Mouse (Mus musculus) cerebellum, adult 11-12 months (tissue): ENCODE measurements at regions not wholly inside any gene's neighbourhood (a gene's known extent, or its start where the extent isn't known, plus 50 kb on each side); places are given as distances from the start of the nearest gene placed in this dataset.

ENCODE experiments used
- DNase-seq: peaks from one replicate; pipeline ENCODE4 v3.0.0; 2022

DNA sequence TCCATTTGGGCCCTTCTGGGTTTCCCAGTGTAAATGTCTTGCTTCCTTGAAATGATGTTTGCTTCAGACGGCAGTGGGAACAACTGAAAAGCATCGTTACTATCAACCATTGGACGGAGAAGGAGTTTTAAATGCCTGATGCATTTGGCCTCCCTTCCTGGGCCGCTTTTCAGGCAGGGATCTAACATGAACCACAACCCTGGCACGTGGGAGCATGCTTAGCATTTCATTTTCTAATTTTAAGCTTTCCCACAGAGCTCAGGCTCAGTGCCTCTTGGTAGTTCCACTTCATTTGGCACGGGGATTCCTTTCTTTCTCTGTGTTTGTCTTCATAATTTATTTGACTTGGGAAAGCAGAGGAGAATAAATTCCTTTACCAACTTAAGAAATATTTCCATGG, 406.6 kb upstream of the Nbea start:
- DNase-seq: no peak

- no peak for DNase-seq
These were observed 391.9 kb upstream of the Nbea start for GRCm38 (mm10) chr3:56575422-56575821.

- no peak for DNase-seq
These were observed 352.7 kb upstream of the Nbea start for GRCm38 (mm10) chr3:56536178-56536577.

DNA sequence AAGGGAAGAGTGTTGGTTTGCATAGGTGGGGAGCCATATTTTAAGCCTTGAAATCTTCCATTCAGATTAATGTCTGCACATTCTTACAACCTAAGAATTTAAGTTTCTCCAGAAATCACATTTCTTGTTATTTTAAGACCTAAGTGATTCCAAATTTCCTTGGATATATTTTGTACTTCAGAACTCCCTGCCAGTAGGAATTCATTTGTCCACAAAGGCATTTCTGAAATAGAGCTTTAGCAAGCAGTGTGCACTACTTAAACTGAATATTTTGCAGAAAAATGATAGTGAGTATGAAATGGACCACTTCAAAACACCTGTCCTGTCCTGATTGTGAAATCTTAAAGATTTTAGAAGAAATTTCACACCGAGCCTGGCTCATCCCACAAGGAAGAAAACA, 320.9 kb upstream of the Nbea start:
- no peak for DNase-seq

- DNase-seq: no peak
These were observed 315.8 kb upstream of the Nbea start for GRCm38 (mm10) chr3:56499301-56499700.

GRCm38 (mm10) chr3:56493937-56494336, 310.4 kb upstream of the Nbea start:
- no peak for DNase-seq

DNA sequence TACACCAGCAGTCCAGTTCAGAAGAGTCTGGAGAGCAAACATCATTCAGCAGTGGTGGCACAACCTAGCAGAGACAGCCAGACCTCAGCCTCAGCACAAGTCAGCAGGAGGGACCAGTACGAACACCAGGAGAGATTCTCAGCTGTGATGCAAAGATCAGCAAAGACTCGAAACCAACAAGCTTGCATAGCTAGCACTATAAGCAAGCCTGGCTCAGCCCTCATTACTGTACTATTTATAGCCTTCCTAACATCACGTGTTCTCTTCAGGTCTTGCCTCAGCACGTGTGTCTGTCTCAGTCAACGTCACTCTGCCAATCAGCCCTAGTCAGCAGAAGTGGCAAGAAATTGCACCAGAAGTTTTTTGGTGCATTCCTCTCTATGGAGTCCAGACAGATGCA, 305.7 kb upstream of the Nbea start:
- no peak for DNase-seq

DNA sequence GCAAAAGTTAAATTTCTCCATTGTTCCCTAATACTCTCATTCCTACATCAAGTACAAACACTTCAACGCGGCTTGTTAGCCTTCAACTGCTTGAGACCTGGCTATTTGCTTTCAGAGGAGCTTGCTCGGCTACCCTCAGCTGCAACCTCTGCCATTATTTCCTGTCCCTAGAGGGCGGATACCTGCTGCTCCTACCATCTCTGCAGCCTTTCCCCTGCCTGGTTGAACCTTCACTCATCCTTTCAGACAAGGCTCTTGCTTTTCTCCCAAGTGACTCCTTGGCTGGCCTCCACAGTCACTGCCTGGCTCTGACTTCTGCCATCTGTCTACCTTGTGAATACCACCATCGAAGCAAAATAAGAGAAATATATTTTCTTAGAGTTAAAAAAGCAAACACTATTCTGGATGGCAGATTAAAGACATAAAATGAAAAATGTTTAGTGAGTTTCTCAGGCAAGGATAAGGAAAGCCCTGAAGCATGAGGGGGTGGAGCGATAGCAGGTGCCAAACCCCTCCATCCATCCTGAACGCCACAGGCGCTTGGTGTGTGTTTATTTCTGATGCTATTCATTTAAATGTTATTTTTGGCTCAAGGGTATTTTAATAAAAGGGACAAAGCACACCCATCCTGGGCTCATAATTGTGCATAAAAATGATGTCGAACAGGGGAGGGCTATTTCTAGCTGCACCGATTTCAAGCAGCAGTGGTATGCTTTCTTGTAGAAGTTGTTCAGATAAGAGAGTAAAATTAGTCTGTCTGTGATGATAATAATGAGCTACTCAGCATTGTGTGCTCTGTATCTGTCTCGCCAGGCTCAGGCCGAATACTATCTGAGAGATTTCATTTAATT, 302.3 kb upstream of the Nbea start:
- DNase-seq: peak; percentile 79

- peak; percentile 25 for DNase-seq
These were observed 300.6 kb upstream of the Nbea start for GRCm38 (mm10) chr3:56484096-56484495.

DNA sequence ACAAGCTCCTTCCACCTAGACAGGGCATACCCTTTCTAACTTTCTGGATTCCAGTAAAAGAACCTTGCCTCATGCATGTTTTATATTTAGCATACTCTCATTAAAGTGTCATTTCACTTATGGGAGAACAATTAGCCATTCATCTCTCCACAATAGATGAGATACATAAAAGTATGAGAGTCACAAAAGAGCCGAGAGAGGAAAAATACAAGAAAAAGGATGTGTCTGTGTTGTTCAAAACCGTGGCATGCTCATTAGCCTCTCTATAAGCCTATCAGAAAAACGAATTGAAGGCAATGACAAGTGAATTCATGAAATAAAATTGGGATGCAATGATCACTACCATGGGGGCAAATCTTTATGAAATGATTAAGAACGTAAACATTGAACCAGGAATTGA, 299.9 kb upstream of the Nbea start:
- no peak for DNase-seq

- no peak for DNase-seq
These were observed 296.0 kb upstream of the Nbea start for GRCm38 (mm10) chr3:56479529-56479928.

- DNase-seq: no peak
These were observed 295.1 kb upstream of the Nbea start for GRCm38 (mm10) chr3:56478544-56479140.

DNA sequence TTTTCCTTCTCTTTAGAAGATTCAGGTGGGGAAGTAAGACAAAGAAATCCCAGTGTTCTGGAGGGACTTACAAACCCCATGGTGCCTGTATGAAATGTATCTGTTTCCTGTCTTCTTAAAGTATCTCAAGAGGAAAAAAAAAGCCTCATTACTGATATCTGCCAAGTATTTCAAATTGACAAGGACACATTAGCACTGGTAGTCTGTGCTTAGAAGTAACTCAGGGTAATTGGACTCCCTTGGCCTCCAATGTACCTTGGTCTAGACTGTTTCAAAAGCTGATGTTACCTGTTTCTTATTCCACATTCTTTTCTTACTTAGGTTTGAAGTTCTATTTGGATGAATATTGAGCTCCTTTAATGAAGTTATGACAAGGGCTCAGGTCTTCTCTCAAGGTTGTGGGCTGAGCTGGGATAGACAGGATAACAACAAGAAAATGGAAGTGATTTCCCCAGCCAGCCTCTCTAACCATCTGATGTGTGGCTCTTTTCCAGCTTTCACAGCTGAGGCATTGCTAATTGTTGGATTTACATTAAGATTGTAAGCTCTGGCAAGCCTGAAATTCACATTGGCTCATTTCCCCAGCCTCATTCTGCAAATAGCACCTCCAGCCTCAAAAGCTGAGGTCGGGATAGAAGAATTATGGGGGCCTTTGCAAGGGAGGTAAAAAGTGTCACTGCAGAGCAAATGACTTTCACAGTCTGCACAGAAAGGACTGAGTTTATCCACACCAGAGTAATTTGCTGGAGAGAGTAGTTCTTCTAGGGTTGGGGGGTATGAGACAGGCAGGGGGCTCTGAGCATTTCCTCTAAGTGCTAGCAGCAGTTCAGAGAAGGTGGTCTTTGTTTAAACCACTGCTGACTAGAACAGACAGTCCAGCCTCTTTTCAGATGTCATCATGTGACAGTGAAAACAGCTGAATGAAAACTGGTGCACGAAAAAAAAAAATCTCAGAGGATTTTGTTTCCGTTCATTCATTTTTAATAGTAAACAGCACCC, 292.3 kb upstream of the Nbea start:
- no peak for DNase-seq

DNA sequence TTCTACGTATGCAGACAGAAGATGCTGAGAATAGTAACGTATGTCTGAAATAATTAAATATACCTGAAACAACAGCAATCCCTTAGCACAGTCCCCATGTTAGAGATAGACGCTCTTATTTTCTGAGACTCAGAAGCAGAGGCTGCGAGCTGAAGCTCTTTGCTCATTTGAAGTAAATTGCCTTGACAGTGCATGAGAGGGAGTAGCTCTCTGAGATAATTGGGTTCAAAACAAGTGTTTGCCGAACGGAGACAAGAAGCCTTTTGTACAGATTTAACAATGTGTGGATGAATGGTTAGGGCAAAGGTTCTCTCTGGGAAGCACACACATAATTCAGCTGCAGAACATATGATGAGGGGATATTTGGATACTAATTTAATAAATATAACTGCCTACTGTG, 289.1 kb upstream of the Nbea start:
- no peak for DNase-seq

DNA sequence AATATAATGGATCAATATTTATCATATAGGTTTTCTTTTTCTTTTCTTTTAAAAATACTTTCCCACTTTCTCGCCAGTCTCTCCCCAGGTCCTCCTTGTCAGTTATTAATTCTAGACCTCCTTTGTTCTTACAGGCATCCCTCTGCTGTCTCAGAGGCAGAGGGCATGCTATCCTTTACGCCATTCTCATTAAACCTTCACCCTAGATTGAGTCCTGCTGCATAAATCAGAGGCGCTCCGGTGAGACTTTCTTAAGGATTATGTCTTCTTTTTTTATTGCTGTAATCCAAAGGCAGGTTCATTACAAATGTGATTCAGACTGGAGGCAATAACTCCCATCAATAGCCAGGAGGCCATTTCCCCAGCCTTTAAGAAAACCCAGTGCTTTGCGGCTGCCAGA, 288.3 kb upstream of the Nbea start:
- no peak for DNase-seq

DNA sequence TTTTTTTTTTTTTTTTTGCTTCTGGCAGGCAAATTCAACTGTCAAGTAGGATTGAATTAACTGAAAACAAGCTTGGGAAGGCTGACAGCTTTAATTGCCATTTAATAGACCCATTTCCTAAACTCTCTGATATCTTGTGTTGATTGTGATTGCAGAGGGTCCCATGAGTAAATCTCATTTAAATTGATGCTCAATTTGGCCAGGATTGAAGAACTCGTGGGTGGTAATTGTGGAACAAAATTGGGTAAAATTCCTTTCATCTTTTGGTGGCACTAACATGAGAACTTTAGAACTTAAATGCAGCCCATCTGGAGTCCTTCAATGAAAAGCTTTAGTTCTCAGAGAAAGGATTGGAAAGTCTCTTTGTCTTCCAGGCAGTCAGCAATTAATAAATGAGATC, 287.7 kb upstream of the Nbea start:
- no peak for DNase-seq

DNA sequence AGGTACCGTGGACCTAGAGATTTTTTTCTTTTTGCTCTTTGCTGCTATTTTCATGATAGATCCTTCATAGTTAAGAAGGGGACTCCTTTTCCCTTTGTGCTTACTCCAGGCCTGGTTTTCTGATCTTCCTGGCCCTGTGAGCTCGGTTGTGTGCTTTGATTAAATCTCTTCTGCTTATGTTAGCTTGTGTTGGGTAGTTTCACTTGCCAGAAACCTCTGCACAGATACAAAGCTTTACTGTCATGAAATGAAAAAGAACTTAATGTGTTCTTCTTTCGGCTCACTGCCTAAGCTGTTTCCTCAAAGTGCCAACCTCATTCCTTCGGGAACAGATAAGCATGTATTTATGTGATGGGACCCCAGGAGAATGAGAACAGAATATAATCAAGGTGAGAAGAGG, 274.1 kb upstream of the Nbea start:
- no peak for DNase-seq

DNA sequence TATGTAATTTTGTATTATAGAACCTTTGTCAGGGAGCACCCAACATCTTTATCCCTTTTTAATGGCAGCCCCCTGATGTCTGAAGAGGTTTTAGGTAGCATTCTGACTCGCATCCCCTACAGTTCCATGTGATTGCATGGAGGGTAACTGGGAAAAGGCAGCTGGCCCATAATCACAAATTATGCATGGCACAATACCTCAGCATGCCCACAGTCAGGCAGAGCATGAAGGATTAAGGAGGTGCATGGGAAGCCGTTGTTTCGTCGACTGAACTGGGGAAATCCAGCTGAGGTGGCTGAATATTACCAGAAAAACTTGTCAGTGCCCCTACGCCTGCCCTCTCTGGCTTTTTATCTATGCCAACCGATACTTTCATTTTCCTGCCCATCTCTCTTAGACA, 272.8 kb upstream of the Nbea start:
- no peak for DNase-seq

- DNase-seq: no peak
These were observed 255.4 kb upstream of the Nbea start for GRCm38 (mm10) chr3:56438900-56439299.

GRCm38 (mm10) chr3:56438020-56438747, 254.7 kb upstream of the Nbea start:
- DNase-seq: no peak

GRCm38 (mm10) chr3:56437058-56437457, 253.6 kb upstream of the Nbea start:
- no peak for DNase-seq

- DNase-seq: peak; percentile 28
These were observed 250.0 kb upstream of the Nbea start for GRCm38 (mm10) chr3:56433495-56433894.

DNA sequence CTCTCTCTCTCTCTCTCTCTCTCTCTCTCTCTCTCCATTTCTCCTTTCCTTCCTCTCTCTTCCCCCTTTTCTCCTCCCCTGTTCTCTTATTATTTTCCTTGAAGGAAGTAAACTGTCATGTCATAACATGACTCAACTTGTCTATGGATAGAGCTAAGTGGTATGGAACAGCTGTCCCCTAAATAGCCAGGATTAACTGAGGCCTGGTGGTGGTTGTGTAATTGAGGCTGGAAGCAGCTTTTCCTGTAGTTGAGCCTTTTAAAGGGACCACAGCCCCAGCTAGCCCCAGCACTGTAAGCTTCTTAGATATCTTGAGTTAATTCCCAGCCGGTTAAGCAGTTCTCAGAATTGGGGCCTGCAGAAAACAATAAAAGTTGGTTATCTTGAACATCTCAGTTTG, 243.7 kb upstream of the Nbea start:
- no peak for DNase-seq
